Mouse (Mus musculus) brain, embryonic 14.5 days (tissue): Measurements from ENCODE around the gene Filip1l.

ENCODE experiments used
- CTCF ChIP-seq: fragments of 200-500 bp; IDR thresholded peaks from 2 replicates; pipeline ENCODE4 v1.5.1; 2012; ENCODE audit warnings: inconsistent platforms, mild to moderate bottlenecking, moderate library complexity, borderline replicate concordance; ENCODE audit not compliant: insufficient read depth, insufficient read length; ENCODE audit errors: extremely low read depth
- POLR2A ChIP-seq: fragments of 200-500 bp; IDR thresholded peaks from 2 replicates; pipeline ENCODE4 v1.6.1; 2012; ENCODE audit warnings: mild to moderate bottlenecking, inconsistent platforms, borderline replicate concordance; ENCODE audit not compliant: poor library complexity, insufficient read depth, insufficient read length, severe bottlenecking; ENCODE audit errors: extremely low read depth

DNA sequence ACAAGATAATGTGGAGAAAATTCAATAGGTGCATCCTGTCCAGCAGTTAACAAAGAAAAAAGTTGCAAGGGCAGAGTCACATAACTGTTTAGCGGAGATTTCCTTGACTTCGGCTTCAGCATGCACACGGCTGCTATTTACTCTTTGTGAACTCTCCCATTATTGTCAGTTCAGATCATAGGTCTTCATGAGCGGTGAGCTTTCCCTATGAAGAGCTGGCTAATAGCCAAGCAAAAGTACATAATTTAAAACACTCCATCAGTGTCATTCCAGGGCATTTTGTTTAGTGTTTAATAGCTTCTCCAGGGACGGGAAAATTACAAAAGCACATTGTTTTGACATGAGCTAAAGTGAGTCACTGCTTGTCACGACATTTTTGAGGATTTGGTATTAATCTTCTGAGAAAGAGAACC lies 179.2 kb downstream of the Filip1l start:
- TF ChIP-seq CTCF (no peak), POLR2A (no peak)
